Mouse (Mus musculus): ENCODE measurements around the gene Epb41l4b. TPM values are rescaled to one million over a fixed set of nuclear protein-coding genes. Genes with fewer than 3 reads are reported as not detected.

Epb41l4b gene
- polyA plus RNA-seq, 1 experiment from 2014 or later: 2.3 TPM

- no peak overlapping the region for H3K27ac ChIP-seq
- no peak overlapping the region for H3K4me2 ChIP-seq (replicated peaks)
- no peaks in the 10 kb centered on the region for H3K4me1 ChIP-seq (replicated peaks)
- no peaks in the 10 kb centered on the region for H3K27me3 ChIP-seq
- no peak for ATAC-seq
- no peaks in the 10 kb centered on the region for H3K9me3 ChIP-seq
- no peak overlapping the region for H3K9ac ChIP-seq (replicated peaks)
- WGBS: 62% methylated on average over 11 of the region's 11 CpGs
- H3K4me3 ChIP-seq (replicated peaks): no peak overlapping the region
- no peaks in the 10 kb centered on the region for H3K36me3 ChIP-seq
Observed at GRCm38 (mm10) chr4:57123003-57123402, 20.2 kb downstream of the Epb41l4b start.

GRCm38 (mm10) chr4:57122166-57122565 lies 21.1 kb downstream of the Epb41l4b start:
- Histone ChIP-seq H3K9ac (replicated peaks) (no peak overlapping the region), H3K4me1 (replicated peaks) (no peaks in the 10 kb centered on the region), H3K27ac (no peak overlapping the region), H3K4me2 (replicated peaks) (no peak overlapping the region), H3K36me3 (no peaks in the 10 kb centered on the region), H3K9me3 (no peaks in the 10 kb centered on the region), H3K27me3 (no peaks in the 10 kb centered on the region), H3K4me3 (replicated peaks) (no peak overlapping the region)
- ATAC-seq: no peak
- WGBS: 91% methylated on average over 3 of the region's 3 CpGs

DNA sequence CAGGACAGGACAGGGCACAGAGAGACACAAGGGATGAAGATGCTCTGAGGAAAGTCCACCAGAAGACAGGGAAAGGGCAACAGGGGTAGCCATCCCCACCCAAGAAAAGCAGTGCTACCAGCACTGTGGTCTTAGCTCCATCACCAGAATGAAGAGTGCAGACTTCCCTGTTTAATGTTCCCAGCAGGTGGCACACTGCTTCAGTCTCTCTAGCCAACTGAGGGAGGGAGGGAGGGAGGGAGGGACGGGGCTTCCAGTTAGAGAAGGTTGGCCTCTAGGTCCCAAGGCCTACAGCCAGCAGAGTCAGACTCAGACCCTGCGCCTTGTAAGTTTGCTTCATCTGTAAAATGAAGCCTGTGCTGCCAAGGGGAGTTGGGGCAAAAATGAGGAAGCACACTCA lies 22.7 kb downstream of the Epb41l4b start:
- Histone ChIP-seq H3K27me3 (no peaks in the 10 kb centered on the region), H3K27ac (no peak overlapping the region), H3K4me1 (replicated peaks) (no peaks in the 10 kb centered on the region), H3K9ac (replicated peaks) (no peak overlapping the region), H3K36me3 (no peaks in the 10 kb centered on the region), H3K4me3 (replicated peaks) (no peak overlapping the region), H3K9me3 (no peaks in the 10 kb centered on the region), H3K4me2 (replicated peaks) (no peak overlapping the region)
- WGBS: 60% methylated on average over 2 of the region's 2 CpGs
- ATAC-seq: no peak

DNA sequence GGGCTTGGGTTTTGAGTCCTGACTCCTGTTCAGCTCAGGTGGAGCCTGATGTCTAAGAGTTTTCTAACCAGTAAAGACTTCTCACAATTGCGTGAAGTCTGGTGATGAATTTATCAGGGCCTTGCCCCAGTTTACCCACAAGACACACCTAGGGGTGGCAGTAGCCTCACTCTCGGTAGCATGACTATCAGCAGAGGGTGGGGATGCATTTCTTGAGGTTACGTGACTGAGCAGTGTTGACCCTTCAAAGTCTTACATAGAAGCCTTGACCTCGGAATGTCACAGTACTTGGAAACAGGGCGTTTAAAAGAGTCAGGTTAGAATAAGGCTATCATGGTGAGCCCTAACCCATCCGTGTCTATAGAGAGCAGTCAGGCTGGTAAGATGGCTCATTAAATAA lies 23.3 kb downstream of the Epb41l4b start:
- WGBS: 89% methylated on average over 6 of the region's 6 CpGs
- no peak overlapping the region for H3K4me3 ChIP-seq (replicated peaks)
- H3K9ac ChIP-seq (replicated peaks): no peak overlapping the region
- no peak overlapping the region for H3K27ac ChIP-seq
- no peaks in the 10 kb centered on the region for H3K36me3 ChIP-seq
- no peaks in the 10 kb centered on the region for H3K27me3 ChIP-seq
- no peaks in the 10 kb centered on the region for H3K9me3 ChIP-seq
- no peaks in the 10 kb centered on the region for H3K4me1 ChIP-seq (replicated peaks)
- H3K4me2 ChIP-seq (replicated peaks): no peak overlapping the region
- ATAC-seq: no peak

DNA sequence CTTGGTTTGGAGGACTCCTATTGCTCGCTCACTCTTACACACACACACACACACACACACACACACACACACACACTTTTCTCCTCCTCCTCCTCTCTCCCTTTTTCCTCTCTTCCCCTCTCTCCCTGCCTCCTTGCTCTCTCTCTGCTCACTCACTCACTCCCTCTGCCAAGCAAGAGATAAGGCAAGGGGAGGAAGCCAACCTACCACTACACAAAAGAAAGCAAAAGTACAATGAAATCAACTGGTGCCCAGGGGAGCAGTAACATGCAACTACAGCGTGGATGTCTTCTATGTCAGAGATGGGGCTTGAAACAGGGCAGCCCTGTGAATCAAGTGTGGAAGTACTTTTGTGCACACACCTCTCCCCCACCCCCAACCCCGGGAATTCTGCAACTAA lies 24.4 kb downstream of the Epb41l4b start:
- 72% methylated on average over 3 of the region's 3 CpGs for WGBS
- H3K4me3 ChIP-seq (replicated peaks): no peak overlapping the region
- no peaks in the 10 kb centered on the region for H3K27me3 ChIP-seq
- no peak for ATAC-seq
- H3K36me3 ChIP-seq: no peaks in the 10 kb centered on the region
- no peaks in the 10 kb centered on the region for H3K9me3 ChIP-seq
- H3K9ac ChIP-seq (replicated peaks): no peak overlapping the region
- H3K4me1 ChIP-seq (replicated peaks): no peaks in the 10 kb centered on the region
- H3K4me2 ChIP-seq (replicated peaks): no peak overlapping the region
- H3K27ac ChIP-seq: no peak overlapping the region

- Histone ChIP-seq H3K27me3 (no peaks in the 10 kb centered on the region), H3K27ac (no peak overlapping the region), H3K4me3 (replicated peaks) (no peak overlapping the region), H3K36me3 (no peaks in the 10 kb centered on the region), H3K4me1 (replicated peaks) (no peaks in the 10 kb centered on the region), H3K9me3 (no peaks in the 10 kb centered on the region), H3K4me2 (replicated peaks) (no peak overlapping the region), H3K9ac (replicated peaks) (no peak overlapping the region)
- 93% methylated on average over 6 of the region's 6 CpGs for WGBS
- ATAC-seq: no peak
Observed at GRCm38 (mm10) chr4:57116278-57116677, 27.0 kb downstream of the Epb41l4b start.

GRCm38 (mm10) chr4:57114617-57115592 lies 28.3 kb downstream of the Epb41l4b start:
- no peak overlapping the region for H3K4me3 ChIP-seq (replicated peaks)
- H3K36me3 ChIP-seq: no peaks in the 10 kb centered on the region
- H3K27me3 ChIP-seq: no peaks in the 10 kb centered on the region
- ATAC-seq: no peak
- H3K4me1 ChIP-seq (replicated peaks): no peaks in the 10 kb centered on the region
- no peak overlapping the region for H3K9ac ChIP-seq (replicated peaks)
- H3K4me2 ChIP-seq (replicated peaks): no peak overlapping the region
- 80% methylated on average over 19 of the region's 19 CpGs for WGBS
- H3K27ac ChIP-seq: no peak overlapping the region
- H3K9me3 ChIP-seq: no peaks in the 10 kb centered on the region

DNA sequence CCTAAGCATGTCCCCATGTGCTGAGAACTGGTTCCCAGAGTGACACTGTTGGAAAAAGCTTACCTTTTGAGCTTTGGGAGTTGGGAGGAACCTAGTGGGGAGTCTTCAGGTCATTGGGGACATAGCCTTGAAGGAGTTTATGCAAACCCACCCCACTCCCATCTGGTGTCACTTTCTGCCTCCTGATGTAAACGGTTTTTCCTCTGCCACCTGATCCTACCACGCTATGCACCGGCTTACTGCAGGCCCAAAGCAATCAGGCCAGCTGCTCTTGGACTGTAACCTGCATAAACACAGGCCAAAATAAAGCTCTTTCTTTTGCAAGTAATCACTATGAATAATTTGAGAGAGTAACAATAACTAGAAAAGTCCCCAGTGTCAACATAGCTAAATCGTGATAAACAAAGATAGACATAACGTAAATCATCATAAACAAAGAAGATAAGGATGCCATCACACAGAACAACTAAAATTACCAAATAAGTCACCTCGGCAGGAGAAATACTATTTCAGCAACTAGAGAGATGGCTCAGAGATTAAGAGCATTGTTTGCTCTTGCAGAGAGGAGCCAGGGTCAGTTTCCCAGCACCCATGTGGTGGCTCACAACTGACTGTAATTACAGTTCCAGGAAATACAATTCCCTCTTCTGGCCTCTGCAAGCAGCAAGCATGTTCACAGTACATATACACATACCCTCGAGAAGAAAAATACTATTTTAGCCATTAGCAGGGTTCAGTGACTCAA lies 29.6 kb downstream of the Epb41l4b start:
- no peak overlapping the region for H3K27ac ChIP-seq
- no peak overlapping the region for H3K4me2 ChIP-seq (replicated peaks)
- no peaks in the 10 kb centered on the region for H3K27me3 ChIP-seq
- ATAC-seq: no peak
- H3K4me1 ChIP-seq (replicated peaks): no peaks in the 10 kb centered on the region
- H3K4me3 ChIP-seq (replicated peaks): no peak overlapping the region
- no peaks in the 10 kb centered on the region for H3K9me3 ChIP-seq
- WGBS: 69% methylated on average over 7 of the region's 7 CpGs
- no peak overlapping the region for H3K9ac ChIP-seq (replicated peaks)
- no peaks in the 10 kb centered on the region for H3K36me3 ChIP-seq

DNA sequence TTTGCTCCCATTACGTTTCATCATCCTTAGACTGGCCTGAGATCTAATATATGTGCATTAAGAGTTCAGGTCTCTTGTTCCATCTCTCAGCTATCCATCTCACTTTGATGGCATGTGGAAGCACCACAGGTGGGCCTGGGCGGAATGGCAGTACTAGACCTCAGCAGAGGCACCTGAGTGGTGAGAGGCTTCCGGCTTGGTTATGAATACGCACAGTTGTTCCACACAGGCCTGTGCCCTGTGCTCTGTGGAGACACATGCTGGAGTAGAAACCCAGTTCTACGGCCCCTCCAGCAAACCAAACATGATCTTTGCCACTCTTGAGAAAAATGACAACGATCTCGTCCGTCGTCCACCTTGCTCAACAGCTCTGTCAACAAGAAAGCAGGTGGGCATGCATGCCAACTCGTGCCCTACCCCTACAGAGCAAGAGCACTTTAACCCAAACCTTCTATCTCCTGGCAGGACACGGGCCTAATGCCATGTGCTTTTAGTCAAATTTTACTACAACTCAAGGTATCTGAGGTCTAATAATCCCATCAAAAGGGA lies 31.2 kb downstream of the Epb41l4b start:
- 89% methylated on average over 11 of the region's 11 CpGs for whole genome bisulfite sequencing
- no peak overlapping the region for H3K4me3 ChIP-seq (replicated peaks)
- H3K4me2 ChIP-seq (replicated peaks): no peak overlapping the region
- no peaks in the 10 kb centered on the region for H3K27me3 ChIP-seq
- no peak overlapping the region for H3K27ac ChIP-seq
- H3K36me3 ChIP-seq: no peaks in the 10 kb centered on the region
- no peaks in the 10 kb centered on the region for H3K4me1 ChIP-seq (replicated peaks)
- no peak for ATAC-seq
- H3K9ac ChIP-seq (replicated peaks): no peak overlapping the region
- H3K9me3 ChIP-seq: no peaks in the 10 kb centered on the region

DNA sequence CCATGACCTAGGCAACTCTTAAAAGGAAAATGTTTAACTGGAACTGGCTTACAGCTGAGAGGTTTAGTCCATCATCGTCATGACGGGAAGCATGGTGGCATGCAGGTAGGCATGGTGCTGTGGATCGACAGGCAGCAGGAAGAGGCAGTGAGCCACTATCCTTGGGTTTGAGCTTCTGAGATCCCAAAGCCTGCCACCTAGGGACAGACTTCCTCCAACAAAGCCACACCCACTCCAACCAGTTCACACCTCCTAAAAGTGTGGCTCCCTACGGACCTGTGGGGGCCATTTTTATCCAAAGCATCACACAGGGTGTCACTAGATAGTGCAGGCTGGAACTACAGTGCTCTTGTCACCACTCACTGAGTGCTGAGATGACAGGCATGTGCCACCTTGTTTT lies 31.8 kb downstream of the Epb41l4b start:
- Histone ChIP-seq H3K36me3 (no peaks in the 10 kb centered on the region), H3K27me3 (no peaks in the 10 kb centered on the region), H3K4me2 (replicated peaks) (no peak overlapping the region), H3K27ac (no peak overlapping the region), H3K4me3 (replicated peaks) (no peak overlapping the region), H3K9me3 (no peaks in the 10 kb centered on the region), H3K9ac (replicated peaks) (no peak overlapping the region), H3K4me1 (replicated peaks) (no peaks in the 10 kb centered on the region)
- ATAC-seq: no peak
- WGBS: 90% methylated on average over 4 of the region's 4 CpGs

- H3K36me3 ChIP-seq: no peaks in the 10 kb centered on the region
- no peaks in the 10 kb centered on the region for H3K9me3 ChIP-seq
- H3K4me1 ChIP-seq (replicated peaks): no peaks in the 10 kb centered on the region; the same call in 1 of the 2 replicates
- H3K9ac ChIP-seq (replicated peaks): no peak overlapping the region
- ATAC-seq: peak; percentile 71
- no peak overlapping the region for H3K27ac ChIP-seq
- WGBS: 62% methylated on average over 4 of the region's 4 CpGs
- no peaks in the 10 kb centered on the region for H3K27me3 ChIP-seq
- no peak overlapping the region for H3K4me3 ChIP-seq (replicated peaks)
- no peak overlapping the region for H3K4me2 ChIP-seq (replicated peaks)
Observed at GRCm38 (mm10) chr4:57109543-57109942, 33.7 kb downstream of the Epb41l4b start.

DNA sequence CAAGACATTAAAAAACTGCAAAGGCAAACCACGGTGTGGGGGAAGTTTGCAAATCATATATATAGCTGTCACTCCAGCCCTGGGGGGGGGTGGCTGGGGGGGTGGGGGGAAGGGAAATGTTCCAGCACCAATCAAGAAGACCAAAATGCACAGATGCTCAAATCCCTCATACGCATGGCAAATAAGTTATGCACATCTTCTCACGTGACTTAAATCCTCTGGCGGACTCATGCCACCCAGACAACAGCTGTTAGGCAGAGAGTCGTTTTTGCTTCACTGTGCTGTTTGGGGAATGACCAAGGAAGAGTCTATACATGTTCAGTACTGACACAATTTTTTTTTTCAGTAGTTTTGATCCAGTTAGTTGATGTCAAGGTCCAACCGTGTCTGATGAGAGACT lies 37.9 kb downstream of the Epb41l4b start:
- no peak for ATAC-seq
- H3K27ac ChIP-seq: no peak overlapping the region
- WGBS: 62% methylated on average over 6 of the region's 6 CpGs

More for the DNA sequence above, 37.9 kb downstream of the Epb41l4b start:
- no peak overlapping the region for H3K4me2 ChIP-seq (replicated peaks)
- H3K4me3 ChIP-seq (replicated peaks): no peak overlapping the region
- H3K27me3 ChIP-seq: no peaks in the 10 kb centered on the region
- no peak overlapping the region for H3K9ac ChIP-seq (replicated peaks)
- H3K36me3 ChIP-seq: no peaks in the 10 kb centered on the region
- H3K4me1 ChIP-seq (replicated peaks): no peaks in the 10 kb centered on the region; the same call in 1 of the 2 replicates
- no peaks in the 10 kb centered on the region; the same call in 1 of the 2 replicates for H3K9me3 ChIP-seq
